Comparison of ENCODE assay signal across 8 mouse cellular contexts in the genomic region with DNA sequence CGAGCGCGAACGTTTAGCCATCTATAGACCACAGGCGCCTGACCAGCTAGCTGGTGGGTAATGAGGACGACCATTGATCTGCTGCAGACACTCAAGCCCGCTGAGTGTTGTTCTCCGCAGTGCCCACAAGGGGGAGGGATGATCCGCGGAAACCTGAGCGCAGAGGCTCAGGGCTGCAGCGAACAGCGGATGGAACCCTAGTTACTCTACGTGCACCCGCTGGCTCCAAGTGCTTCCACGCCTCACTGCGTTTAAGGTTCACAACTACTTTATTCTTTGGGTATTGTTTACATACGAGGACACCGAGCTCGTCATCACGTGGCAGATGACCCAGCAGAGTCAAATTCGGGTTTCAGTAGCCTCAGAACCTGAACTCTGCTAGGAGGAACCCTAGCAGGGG. TPM values are rescaled to one million over a fixed set of nuclear protein-coding genes. Genes with fewer than 3 reads are reported as not detected.
A peak's percentile ranks its signal among the peaks of the same experiment; 100 is the strongest.
DNase-seq lines count a peak whose midpoint lies in the region; ATAC-seq and TF ChIP-seq lines count a peak whose summit lies in the region.

No protein-coding gene starts in this region.

- peak overlapping the region; percentile 64 for H3K4me3 ChIP-seq in ES-Bruce4 (ENCODE audit: low read depth, low read length)
- H3K4me3 ChIP-seq in forebrain, embryonic 14.5 days (ENCODE audit: low read depth, low read length) = no peak overlapping the region

- H3K9ac ChIP-seq in ES-Bruce4 (ENCODE audit: low read depth, poor library complexity, severe bottlenecking) = peak overlapping the region; percentile 45; the same call in 1 of the 2 replicates
- no peak overlapping the region for H3K9ac ChIP-seq in forebrain, embryonic 14.5 days (ENCODE audit: low read length)

- no peak overlapping the region for H3K27ac ChIP-seq in ES-Bruce4 (ENCODE audit: insufficient read depth, low read length)
- no peak overlapping the region for H3K27ac ChIP-seq in forebrain, embryonic 14.5 days (ENCODE audit: low read depth, low read length)

- no peaks in the 10 kb centered on the region for H3K36me3 ChIP-seq in ES-Bruce4 (ENCODE audit: control insufficient read depth, insufficient read depth, low read length, poor library complexity, severe bottlenecking)
- no peaks in the 10 kb centered on the region for H3K36me3 ChIP-seq in forebrain, embryonic 14.5 days (ENCODE audit: control insufficient read depth, insufficient read depth, low read length)

- H3K27me3 ChIP-seq in ES-Bruce4 (ENCODE audit: control insufficient read depth, insufficient read depth, low read length, poor library complexity, severe bottlenecking) = no peaks in the 10 kb centered on the region
- peaks cover 49% of the 10 kb centered on the region for H3K27me3 ChIP-seq in forebrain, embryonic 14.5 days (replicated peaks; ENCODE audit: control insufficient read depth, insufficient read depth, low read length)

- TF ChIP-seq EP300 in ES-Bruce4 (IDR thresholded peaks at IDR 0.05; ENCODE audit: insufficient read depth, low read depth, low read length) = 0 out of 2 replicates have a peak, but pooled peaks have one; percentile 33

- no peaks in the 10 kb centered on the region for H3K9me3 ChIP-seq in ES-Bruce4 (replicated peaks; ENCODE audit: control insufficient read depth, insufficient read depth, low read length, poor library complexity, severe bottlenecking)
- H3K9me3 ChIP-seq in forebrain, embryonic 14.5 days (replicated peaks; ENCODE audit: control insufficient read depth, low read length) = no peaks in the 10 kb centered on the region

- peak; percentile 58 for ATAC-seq in forebrain, embryonic 14.5 days

- H3K4me1 ChIP-seq in ES-Bruce4 (ENCODE audit: control insufficient read depth, insufficient read depth, low read length) = peaks cover 2% of the 10 kb centered on the region
- H3K4me1 ChIP-seq in forebrain, embryonic 14.5 days (ENCODE audit: control insufficient read depth, insufficient read depth, low read length) = peaks cover 9% of the 10 kb centered on the region

- WGBS in forebrain, embryonic 14.5 days = 1% methylated on average over 22 of the region's 22 CpGs

- H3K4me2 ChIP-seq in forebrain, embryonic 14.5 days (ENCODE audit: low read length) = peak overlapping the region; percentile 31; the same call in 1 of the 2 replicates

- TF ChIP-seq POLR2A in ES-Bruce4 (IDR thresholded peaks at IDR 0.05; ENCODE audit: insufficient read depth, low read length) = no peak

- TF ChIP-seq CTCF in ES-Bruce4 (IDR thresholded peaks at IDR 0.05; ENCODE audit: low read depth, low read length) = peak; percentile 94

- DNase-seq in c-Kit-positive CD71-negative TER-119-negative erythroid progenitor cells, embryonic 14.5 days (ENCODE audit: low read depth) = peak; percentile 70
- peak; percentile 88 for DNase-seq in forebrain, embryonic 14.5 days (ENCODE audit: low spot score)
- DNase-seq in heart, postnatal 4 days = peak; percentile 81
- peak; percentile 57 for DNase-seq in layer of hippocampus, adult 9-10 months (ENCODE audit: low spot score)
- peak; percentile 84 for DNase-seq in lung, postnatal 10 days
- peak; percentile 51 for DNase-seq in retina, adult 2 months (ENCODE audit: low read depth, low spot score)
- peak; percentile 54 for DNase-seq in urinary bladder, adult 2 months (ENCODE audit: low spot score)

RNA-seq across cellular contexts. Expression of gene Arhgap27, which starts 4.4 kb away (rescaled TPM):
- polyA plus RNA-seq in ES-Bruce4 (2011; ENCODE audit: insufficient read depth, insufficient read length, low read depth, missing spikeins) = 8.5 and 9.8 TPM in 2 replicates
- polyA plus RNA-seq in forebrain, embryonic 14.5 days (2014; fragmentation: Nextera tagmentation; extraction: Ambion mirVana) = 1.5 and 2.3 TPM in 2 replicates
- total RNA-seq in heart, postnatal 4 days (2021) = 10 to 100 TPM; 23.5 to 25.4 TPM
- polyA plus RNA-seq in urinary bladder, adult 2 months (2012; rRNA removed) = 22.3 and 23.4 TPM in 2 replicates

RNA-seq across cellular contexts. Expression of gene Plekhm1, which starts 53.4 kb away (rescaled TPM):
- 20.8 and 22.0 TPM in 2 replicates for polyA plus RNA-seq in ES-Bruce4 (2011; ENCODE audit: insufficient read depth, insufficient read length, low read depth, missing spikeins)
- 7.5 and 10.0 TPM in 2 replicates for polyA plus RNA-seq in forebrain, embryonic 14.5 days (2014; fragmentation: Nextera tagmentation; extraction: Ambion mirVana)
- total RNA-seq in heart, postnatal 4 days (2021) = 1 to 10 TPM; 8.6 to 9.5 TPM
- 15.7 and 16.6 TPM in 2 replicates for polyA plus RNA-seq in urinary bladder, adult 2 months (2012; rRNA removed)
